Mouse (Mus musculus): ENCODE measurements around the gene 4930469K13Rik.
A peak's percentile ranks its signal among the peaks of the same experiment; 100 is the strongest.

Gene 4930469K13Rik

GRCm38 (mm10) chr11:34079542-34080464 is 18.6 kb downstream of the 4930469K13Rik start:
- no peak for DNase-seq (ENCODE audit: low read depth, low spot score)

GRCm38 (mm10) chr11:34078581-34078980 is 19.8 kb downstream of the 4930469K13Rik start:
- DNase-seq (ENCODE audit: low read depth, low spot score), result no peak

- DNase-seq (ENCODE audit: low read depth, low spot score), result no peak
Observed at GRCm38 (mm10) chr11:34077870-34078269, 20.5 kb downstream of the 4930469K13Rik start.

- peak; percentile 78 for DNase-seq (ENCODE audit: low read depth, low spot score)
Observed at GRCm38 (mm10) chr11:34073776-34074175, 24.6 kb downstream of the 4930469K13Rik start.

- DNase-seq (ENCODE audit: low read depth, low spot score), result peak; percentile 54
Observed at GRCm38 (mm10) chr11:34072309-34072708, 26.0 kb downstream of the 4930469K13Rik start.

- DNase-seq (ENCODE audit: low read depth, low spot score), result no peak
Observed at GRCm38 (mm10) chr11:34070596-34070995, 27.8 kb downstream of the 4930469K13Rik start.

- no peak for DNase-seq (ENCODE audit: low read depth, low spot score)
Observed at GRCm38 (mm10) chr11:34063702-34064485, 34.5 kb downstream of the 4930469K13Rik start.

GRCm38 (mm10) chr11:34063257-34063656 is 35.1 kb downstream of the 4930469K13Rik start:
- DNase-seq (ENCODE audit: low read depth, low spot score), result no peak

- no peak for DNase-seq (ENCODE audit: low read depth, low spot score)
Observed at GRCm38 (mm10) chr11:34061740-34062139, 36.6 kb downstream of the 4930469K13Rik start.

GRCm38 (mm10) chr11:34058960-34059359 is 39.4 kb downstream of the 4930469K13Rik start:
- no peak for DNase-seq (ENCODE audit: low read depth, low spot score)

GRCm38 (mm10) chr11:34058332-34058731 is 40.0 kb downstream of the 4930469K13Rik start:
- DNase-seq (ENCODE audit: low read depth, low spot score), result no peak

- DNase-seq (ENCODE audit: low read depth, low spot score), result no peak
Observed at GRCm38 (mm10) chr11:34056715-34057114, 41.6 kb downstream of the 4930469K13Rik start.

GRCm38 (mm10) chr11:34054031-34054727 is 44.2 kb downstream of the 4930469K13Rik start:
- no peak for DNase-seq (ENCODE audit: low read depth, low spot score)

GRCm38 (mm10) chr11:34053031-34053818 is 45.1 kb downstream of the 4930469K13Rik start:
- DNase-seq (ENCODE audit: low read depth, low spot score), result no peak

- DNase-seq (ENCODE audit: low read depth, low spot score), result no peak
Observed at GRCm38 (mm10) chr11:34050643-34051042, 47.7 kb downstream of the 4930469K13Rik start.

- no peak for DNase-seq (ENCODE audit: low read depth, low spot score)
Observed at GRCm38 (mm10) chr11:34050063-34050462, 48.3 kb downstream of the 4930469K13Rik start.

- no peak for DNase-seq (ENCODE audit: low read depth, low spot score)
Observed at GRCm38 (mm10) chr11:34049125-34049379, 49.3 kb downstream of the 4930469K13Rik start.

GRCm38 (mm10) chr11:34048375-34049124 is 49.8 kb downstream of the 4930469K13Rik start:
- DNase-seq (ENCODE audit: low read depth, low spot score), result no peak

- DNase-seq (ENCODE audit: low read depth, low spot score), result no peak
Observed at GRCm38 (mm10) chr11:34047542-34047937, 50.8 kb downstream of the 4930469K13Rik start.

GRCm38 (mm10) chr11:34046767-34047541 is 51.4 kb downstream of the 4930469K13Rik start, which contains the start of gene Lcp2:
Gene Lcp2, plus strand, starts transcription at chr11:34046920.
- DNase-seq (ENCODE audit: low read depth, low spot score), result no peak
